Mouse (Mus musculus) limb, embryonic 11.5 days (tissue): Measurements from ENCODE around the gene Cacna1d. TPM values are rescaled to one million over a fixed set of nuclear protein-coding genes. Genes with fewer than 3 reads are reported as not detected.

ENCODE experiments used
- ATAC-seq: fragments of 200-750 bp; cut with Nextera tagmentation; 2 replicates; pipeline ENCODE4 v1.8.0; 2017; ENCODE audit warnings: low read depth; ENCODE audit not compliant: insufficient number of reproducible peaks, low FRiP score, low TSS enrichment
- DNase-seq: peaks from one replicate; pipeline ENCODE4 v3.0.0-alpha.2; 2015; ENCODE audit warnings: low spot score
- H3K27ac ChIP-seq: fragments of 300-500 bp; sonication (generic); replicated peaks from 2 replicates; pipeline ENCODE4 v1.5.1; 2014; ENCODE audit warnings: low read depth, mild to moderate bottlenecking, low read length
- H3K27me3 ChIP-seq: fragments of 300-500 bp; sonication (generic); 2 replicates; pipeline ENCODE4 v1.6.1; 2014; ENCODE audit warnings: mild to moderate bottlenecking, low read length, mixed read lengths; ENCODE audit not compliant: control insufficient read depth, insufficient read depth
- H3K36me3 ChIP-seq: fragments of 300-500 bp; sonication (generic); 2 replicates; pipeline ENCODE4 v1.6.1; 2014; ENCODE audit warnings: mild to moderate bottlenecking, low read length, moderate library complexity, mixed read lengths; ENCODE audit not compliant: control insufficient read depth, insufficient read depth
- H3K4me1 ChIP-seq: fragments of 300-500 bp; sonication (generic); 2 replicates; pipeline ENCODE4 v1.6.1; 2014; ENCODE audit warnings: low read length, mixed read lengths; ENCODE audit not compliant: control insufficient read depth, insufficient read depth
- H3K4me2 ChIP-seq: fragments of 300-500 bp; sonication (generic); 2 replicates; pipeline ENCODE4 v1.6.1; 2014; ENCODE audit warnings: low read depth, mild to moderate bottlenecking, moderate library complexity; ENCODE audit not compliant: severe bottlenecking
- H3K4me3 ChIP-seq: fragments of 300-500 bp; sonication (generic); 2 replicates; pipeline ENCODE4 v1.5.1; 2014; ENCODE audit warnings: low read depth, low read length
- H3K9ac ChIP-seq: fragments of 300-500 bp; sonication (generic); 2 replicates; pipeline ENCODE4 v1.6.1; 2014; ENCODE audit warnings: mild to moderate bottlenecking, low read length
- H3K9me3 ChIP-seq: fragments of 300-500 bp; sonication (generic); 2 replicates; pipeline ENCODE4 v1.6.1; 2016; ENCODE audit warnings: low read length; ENCODE audit not compliant: control insufficient read depth
- WGBS: fragments of 180-500 bp; shearing (Covaris S2); extraction: QIAGEN DNeasy Blood & Tissue Kit; methylation state at CpG from one replicate; pipeline ENCODE4 v1.1.7; 2014; 5-methylcytosine and 5-hydroxymethylcytosine counted together
- polyA plus RNA-seq: library from polyadenylated mRNA; unstranded; fragments of >200 nt; fragmentation: Nextera tagmentation; extraction: Ambion mirVana; gene quantifications from 2 replicates; pipeline ENCODE4 v1.2.1, GENCODE M21; 2014

The Cacna1d gene
- polyA plus RNA-seq, 1 experiment from 2014 or later = 2.1 TPM

DNA sequence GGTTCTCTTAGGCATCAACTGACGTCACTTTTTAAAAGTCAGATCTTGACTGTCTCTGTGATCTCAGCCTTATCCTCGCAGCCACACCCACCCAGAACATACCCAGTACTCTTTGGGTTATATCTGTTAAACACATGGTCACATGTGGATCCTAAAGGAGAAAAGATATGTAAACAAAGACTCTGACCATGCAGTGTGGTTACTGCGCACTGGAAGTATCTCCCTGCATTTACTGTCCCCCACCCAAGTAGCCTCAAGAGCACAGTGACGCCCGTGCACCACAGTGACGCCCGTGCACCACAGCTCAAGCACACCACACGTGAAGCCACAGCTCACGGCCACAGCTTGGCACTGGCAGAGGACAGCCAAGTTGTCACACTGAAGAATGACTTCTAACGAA is 173.6 kb downstream of the Cacna1d start:
- DNase-seq (no peak), ATAC-seq (no peak)
- H3K36me3 ChIP-seq = no peaks in the 10 kb centered on the region
- H3K27me3 ChIP-seq = no peaks in the 10 kb centered on the region
- H3K9ac ChIP-seq = no peak overlapping the region
- no peak overlapping the region for H3K4me3 ChIP-seq
- no peak overlapping the region for H3K27ac ChIP-seq
- H3K9me3 ChIP-seq = no peaks in the 10 kb centered on the region
- no peaks in the 10 kb centered on the region for H3K4me1 ChIP-seq
- WGBS = 83% methylated on average over 10 of the region's 10 CpGs
- H3K4me2 ChIP-seq = no peak overlapping the region

DNA sequence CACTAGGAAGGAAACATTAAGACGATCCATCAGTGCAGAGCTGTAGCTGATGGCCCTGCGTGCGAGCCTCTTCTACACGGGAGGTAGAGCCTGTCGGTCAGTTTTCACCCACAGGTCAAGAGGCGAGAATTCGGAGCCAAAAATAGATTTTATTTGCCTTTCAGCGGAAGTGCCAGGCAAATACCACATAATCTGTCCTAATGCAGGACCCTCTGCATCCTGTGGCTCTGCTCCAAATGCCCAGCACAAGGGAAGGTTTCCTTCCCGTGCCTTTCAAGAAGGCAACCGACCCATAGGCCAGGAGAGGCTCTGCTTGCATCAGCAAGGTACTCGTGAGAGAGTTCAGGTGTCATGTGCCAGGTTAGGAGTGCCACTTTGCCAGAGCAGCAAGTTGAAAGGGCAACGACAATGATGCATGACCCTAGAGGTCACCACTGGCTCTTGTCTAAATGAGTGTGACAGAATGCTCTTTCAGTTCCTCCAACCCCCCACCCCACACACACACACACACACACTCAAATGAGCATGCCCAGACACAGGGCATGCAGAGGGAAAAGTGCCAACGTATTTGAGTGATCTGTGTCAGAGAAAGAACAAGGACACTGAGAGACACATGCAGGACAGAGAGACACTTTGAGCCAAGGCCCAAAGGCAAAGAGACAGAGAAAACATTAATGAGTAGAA is 179.9 kb downstream of the Cacna1d start:
- Histone ChIP-seq H3K4me2 (no peak overlapping the region), H3K4me1 (no peaks in the 10 kb centered on the region), H3K36me3 (no peaks in the 10 kb centered on the region), H3K27me3 (no peaks in the 10 kb centered on the region), H3K9ac (no peak overlapping the region), H3K27ac (no peak overlapping the region), H3K9me3 (no peaks in the 10 kb centered on the region), H3K4me3 (no peak overlapping the region)
- WGBS = 61% methylated on average over 13 of the region's 13 CpGs
- no peak for DNase-seq
- no peak for ATAC-seq

DNA sequence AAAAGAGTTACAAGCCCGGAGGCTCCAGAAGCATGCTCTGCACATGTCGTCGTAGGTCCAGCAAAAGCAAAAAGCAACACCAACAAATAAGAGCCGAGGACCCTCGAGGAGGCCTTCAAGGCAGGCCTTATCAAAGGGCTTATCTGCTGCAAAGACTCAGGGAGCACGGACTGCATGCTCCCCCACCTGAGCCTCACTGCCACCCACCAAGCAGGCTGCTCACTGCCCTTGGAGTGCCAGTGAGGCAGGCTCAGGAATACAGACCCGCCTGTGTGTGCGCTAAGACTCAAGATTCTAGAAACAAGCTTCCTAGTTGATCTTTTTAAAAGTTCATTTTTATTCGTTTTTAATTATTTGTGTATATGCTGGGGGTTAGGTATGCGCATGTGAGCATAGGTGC is 181.0 kb downstream of the Cacna1d start:
- WGBS = 84% methylated on average over 10 of the region's 10 CpGs
- Histone ChIP-seq H3K27me3 (no peaks in the 10 kb centered on the region), H3K36me3 (no peaks in the 10 kb centered on the region), H3K4me2 (no peak overlapping the region), H3K9ac (no peak overlapping the region), H3K27ac (no peak overlapping the region), H3K4me3 (no peak overlapping the region), H3K4me1 (no peaks in the 10 kb centered on the region), H3K9me3 (no peaks in the 10 kb centered on the region)
- ATAC-seq (no peak), DNase-seq (no peak)

DNA sequence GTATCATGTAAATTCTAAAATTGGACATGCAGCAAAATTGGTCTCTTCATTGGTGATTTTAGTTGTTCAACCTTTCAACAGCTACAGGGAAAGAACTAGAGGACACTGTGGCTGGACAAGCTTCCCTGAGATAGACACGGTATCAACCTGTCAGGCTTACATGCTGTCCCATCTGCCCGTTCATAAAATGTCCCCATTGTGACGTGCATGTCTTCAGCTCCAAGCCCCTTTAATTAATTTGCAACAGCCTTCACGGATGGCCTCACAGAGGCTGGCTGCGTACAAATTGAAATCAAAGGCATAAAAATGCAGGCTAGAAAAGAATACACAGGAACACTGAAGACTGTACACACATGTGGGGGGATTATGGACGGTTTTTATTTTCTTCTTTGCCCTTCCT is 185.0 kb downstream of the Cacna1d start:
- H3K27ac ChIP-seq = no peak overlapping the region
- H3K9me3 ChIP-seq = no peaks in the 10 kb centered on the region
- no peaks in the 10 kb centered on the region for H3K27me3 ChIP-seq
- H3K9ac ChIP-seq = no peak overlapping the region
- no peak overlapping the region for H3K4me2 ChIP-seq
- ATAC-seq = no peak
- H3K4me3 ChIP-seq = no peak overlapping the region
- H3K4me1 ChIP-seq = no peaks in the 10 kb centered on the region
- H3K36me3 ChIP-seq = no peaks in the 10 kb centered on the region
- no peak for DNase-seq
- 71% methylated on average over 6 of the region's 6 CpGs for WGBS

DNA sequence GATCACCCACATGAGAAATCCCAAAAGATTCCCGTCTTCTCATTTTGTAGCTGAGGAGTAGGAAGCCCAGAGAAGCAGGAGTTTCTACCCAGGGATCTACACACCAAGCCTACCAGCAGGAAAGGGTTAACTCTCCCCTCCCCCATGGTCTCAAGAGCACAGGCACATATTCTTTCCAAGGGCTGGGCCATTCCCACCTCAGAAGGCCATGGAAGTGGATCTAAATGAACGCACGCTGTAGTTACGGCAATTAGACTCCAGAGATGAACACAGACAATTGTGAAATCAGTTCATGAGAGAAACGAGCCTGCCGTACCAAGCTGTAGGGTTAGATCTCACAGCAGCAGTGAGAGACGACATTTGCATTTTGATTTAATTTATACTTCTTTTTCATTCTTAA is 191.3 kb downstream of the Cacna1d start:
- DNase-seq (no peak), ATAC-seq (no peak)
- H3K4me2 ChIP-seq = no peak overlapping the region
- H3K9ac ChIP-seq = no peak overlapping the region
- H3K36me3 ChIP-seq = no peaks in the 10 kb centered on the region
- H3K27me3 ChIP-seq = no peaks in the 10 kb centered on the region
- H3K9me3 ChIP-seq = no peaks in the 10 kb centered on the region
- no peaks in the 10 kb centered on the region for H3K4me1 ChIP-seq
- no peak overlapping the region for H3K27ac ChIP-seq
- no peak overlapping the region for H3K4me3 ChIP-seq
- WGBS = 80% methylated on average over 7 of the region's 7 CpGs

DNA sequence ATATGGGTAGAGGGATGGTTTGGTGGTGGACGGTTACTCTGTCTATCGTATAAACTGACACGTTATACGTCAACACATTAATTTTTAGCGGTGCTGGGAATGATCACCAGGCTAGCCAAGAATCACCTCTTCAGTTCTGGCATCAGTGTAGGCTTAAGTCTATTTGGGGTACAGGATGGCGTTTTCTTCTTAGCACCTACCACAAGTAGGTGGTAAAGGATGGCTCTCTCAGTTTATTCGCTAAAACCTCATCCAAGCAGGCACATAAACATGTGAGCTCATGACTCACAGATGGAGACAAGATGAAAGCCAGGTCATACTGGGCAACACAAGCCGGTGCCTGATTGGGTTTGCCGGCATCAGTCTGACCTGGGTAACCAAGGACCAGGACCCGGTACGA is 193.8 kb downstream of the Cacna1d start:
- 90% methylated on average over 11 of the region's 11 CpGs for WGBS
- H3K9ac ChIP-seq = no peak overlapping the region
- DNase-seq (no peak), ATAC-seq (no peak)
- H3K9me3 ChIP-seq = no peaks in the 10 kb centered on the region
- no peaks in the 10 kb centered on the region for H3K36me3 ChIP-seq
- no peaks in the 10 kb centered on the region for H3K27me3 ChIP-seq
- no peaks in the 10 kb centered on the region for H3K4me1 ChIP-seq
- no peak overlapping the region for H3K4me2 ChIP-seq
- H3K27ac ChIP-seq = no peak overlapping the region
- no peak overlapping the region for H3K4me3 ChIP-seq

DNA sequence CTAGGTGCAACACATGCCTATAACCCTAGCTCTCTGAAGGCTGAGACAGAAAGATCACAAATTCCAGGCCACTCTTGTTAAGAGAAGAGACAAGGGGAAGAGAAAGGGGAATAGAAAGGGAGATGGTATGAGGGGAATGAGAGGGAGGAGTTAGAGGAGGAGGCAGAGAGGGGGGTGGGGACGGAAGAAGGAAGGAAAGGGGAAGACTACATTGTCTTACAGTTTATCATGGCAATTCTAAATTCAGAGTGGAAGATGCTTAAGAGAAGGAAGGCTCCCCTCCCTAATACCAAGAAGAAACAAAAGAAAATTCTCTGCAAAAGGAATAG is 199.2 kb downstream of the Cacna1d start:
- Histone ChIP-seq H3K36me3 (no peaks in the 10 kb centered on the region), H3K9ac (no peak overlapping the region), H3K27me3 (no peaks in the 10 kb centered on the region), H3K27ac (no peak overlapping the region), H3K4me1 (peaks cover 4% of the 10 kb centered on the region; the same call in 1 of the 2 replicates), H3K4me2 (no peak overlapping the region), H3K9me3 (no peaks in the 10 kb centered on the region), H3K4me3 (no peak overlapping the region)
- ATAC-seq = no peak
- 58% methylated on average over 1 of the region's 1 CpGs for WGBS
- no peak for DNase-seq

DNA sequence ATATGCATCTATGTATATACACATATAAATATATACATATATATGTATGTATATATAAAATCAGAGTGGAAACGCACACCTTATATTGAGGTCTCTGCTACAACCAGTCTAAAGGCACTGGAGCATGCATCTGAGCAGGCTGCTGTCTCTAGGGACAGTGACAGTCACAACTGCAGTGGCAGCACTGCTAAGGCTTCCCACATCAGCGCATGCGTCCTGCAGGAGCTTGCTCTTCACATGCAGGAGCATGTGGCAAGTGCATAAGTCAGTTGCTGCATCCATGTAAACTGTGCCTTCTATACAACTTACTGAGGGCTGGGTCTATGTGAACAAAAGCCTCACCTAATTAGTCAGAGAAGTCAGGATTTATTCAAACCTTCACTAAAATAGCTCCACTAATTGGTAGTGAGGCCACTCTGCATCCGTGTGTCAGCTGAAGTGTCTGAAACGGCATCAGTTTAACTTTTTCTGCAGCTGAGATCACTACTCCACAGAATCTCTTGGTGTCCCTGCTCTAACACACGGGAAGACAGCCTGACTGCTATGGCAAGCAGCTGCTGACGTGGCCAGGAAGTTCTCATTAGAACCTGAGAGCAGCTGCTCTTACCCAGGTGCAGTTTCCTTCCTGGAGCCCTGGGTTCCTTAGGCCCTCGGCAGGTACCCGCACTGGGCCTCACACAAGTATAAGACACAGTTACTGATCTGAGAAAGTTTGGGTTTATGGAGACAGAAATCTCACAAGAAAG is 199.7 kb downstream of the Cacna1d start:
- no peaks in the 10 kb centered on the region for H3K36me3 ChIP-seq
- no peak overlapping the region for H3K9ac ChIP-seq
- H3K4me1 ChIP-seq = peaks cover 4% of the 10 kb centered on the region; the same call in 1 of the 2 replicates
- no peak overlapping the region for H3K4me2 ChIP-seq
- H3K27ac ChIP-seq = no peak overlapping the region
- WGBS = 60% methylated on average over 9 of the region's 9 CpGs
- H3K9me3 ChIP-seq = no peaks in the 10 kb centered on the region
- H3K4me3 ChIP-seq = no peak overlapping the region
- H3K27me3 ChIP-seq = no peaks in the 10 kb centered on the region
- ATAC-seq (no peak), DNase-seq (no peak)
